Mouse (Mus musculus) liver, embryonic 14.5 days (tissue): Measurements from ENCODE around the gene Shank1. TPM values are rescaled to one million over a fixed set of nuclear protein-coding genes. Genes with fewer than 3 reads are reported as not detected.

Experiments
- ATAC-seq: fragments of 200-750 bp; cut with Nextera tagmentation; 2 replicates; pipeline ENCODE4 v1.8.0; 2017; ENCODE audit warnings: moderate number of reproducible peaks, mild to moderate bottlenecking, moderate library complexity; ENCODE audit not compliant: insufficient read depth
- DNase-seq, 3 experiments: peaks; one replicate each; pipeline ENCODE4 v3.0.0-alpha.2; 2012 to 2013; ENCODE audit warnings: low read depth in 3 of 3, low spot score in 3 of 3
- H3K27ac ChIP-seq: fragments of 300-500 bp; sonication (generic); 2 replicates; pipeline ENCODE4 v1.5.1; 2014; ENCODE audit warnings: moderate library complexity, mild to moderate bottlenecking, control low read depth, inconsistent platforms
- H3K27me3 ChIP-seq: fragments of 300-500 bp; sonication (generic); 2 replicates; pipeline ENCODE4 v1.6.1; 2014; ENCODE audit warnings: mild to moderate bottlenecking, low read length, moderate library complexity; ENCODE audit not compliant: control insufficient read depth, insufficient read depth
- H3K36me3 ChIP-seq: fragments of 300-500 bp; sonication (generic); replicated peaks from 2 replicates; pipeline ENCODE4 v1.6.1; 2014; ENCODE audit warnings: low read depth; ENCODE audit not compliant: control insufficient read depth, insufficient read depth
- H3K4me1 ChIP-seq, 2 experiments: fragments of 200-500 bp in 1 of 2; fragments of 300-500 bp in 1 of 2; sonication (generic) in 1 of 2; replicated peaks; 2 replicates each; pipeline ENCODE4 v1.6.1; 2012 to 2014; ENCODE audit warnings: antibody characterized with exemption in 1 of 2, inconsistent platforms in 1 of 2, low read length in 1 of 2; ENCODE audit not compliant: control insufficient read depth in 2 of 2, insufficient read depth in 2 of 2
- H3K4me2 ChIP-seq: fragments of 300-500 bp; sonication (generic); 2 replicates; pipeline ENCODE4 v1.6.1; 2014; ENCODE audit warnings: low read depth, mild to moderate bottlenecking, control low read depth, moderate library complexity
- H3K4me3 ChIP-seq, 2 experiments: fragments of 200-500 bp in 1 of 2; fragments of 300-500 bp in 1 of 2; sonication (generic) in 1 of 2; 2 replicates each; pipeline ENCODE4 v1.5.1; 2012 to 2014; ENCODE audit warnings: low read depth in 2 of 2, low read length in 2 of 2, mild to moderate bottlenecking in 2 of 2, control low read depth in 1 of 2, inconsistent platforms in 1 of 2, moderate library complexity in 1 of 2; ENCODE audit not compliant: insufficient read depth in 1 of 2
- H3K9ac ChIP-seq: fragments of 300-500 bp; sonication (generic); replicated peaks from 2 replicates; pipeline ENCODE4 v1.6.1; 2014; ENCODE audit warnings: mild to moderate bottlenecking, control low read depth, moderate library complexity
- H3K9me3 ChIP-seq: fragments of 300-500 bp; sonication (generic); 2 replicates; pipeline ENCODE4 v1.6.1; 2016; ENCODE audit warnings: low read length, mixed read lengths; ENCODE audit not compliant: control insufficient read depth
- CTCF ChIP-seq: IDR thresholded peaks from 2 replicates; pipeline ENCODE4 v1.5.1; 2016; ENCODE audit warnings: antibody characterized with exemption, low read depth, control low read depth
- EP300 ChIP-seq: IDR thresholded peaks from 2 replicates; pipeline ENCODE4 v1.6.1; 2016; ENCODE audit warnings: antibody characterized with exemption, low read depth
- WGBS: fragments of 180-500 bp; shearing (Covaris S2); extraction: QIAGEN DNeasy Blood & Tissue Kit; methylation state at CpG from one replicate; pipeline ENCODE4 v1.1.7; 2014; ENCODE audit not compliant: insufficient replicate concordance; 5-methylcytosine and 5-hydroxymethylcytosine counted together
- polyA plus RNA-seq, 2 experiments: library from polyadenylated mRNA; depleted of rRNA in 1 of 2; stranded (reverse) in 1 of 2; unstranded in 1 of 2; fragments of >200 nt; fragmentation: Nextera tagmentation in 1 of 2; extraction: Ambion mirVana in 1 of 2; gene quantifications; 2 replicates each; pipeline versions ENCODE4 v1.2.1 to v1.2.3; 2012 to 2014

The Shank1 gene
- polyA plus RNA-seq, 2 experiments = 0.04 TPM; not detected in 1

GRCm38 (mm10) chr7:44382541-44382940 is 72.5 kb downstream of the Shank1 start:
- Histone ChIP-seq H3K27ac (no peak overlapping the region), H3K27me3 (peaks cover 16% of the 10 kb centered on the region), H3K36me3 (no peaks in the 10 kb centered on the region), H3K9ac (no peak overlapping the region), H3K4me2 (no peak overlapping the region), H3K4me1 (no peaks in the 10 kb centered on the region), H3K9me3 (no peaks in the 10 kb centered on the region), H3K4me3 (no peak overlapping the region)
- WGBS = 65% methylated on average over 12 of the region's 12 CpGs
- DNase-seq (no peak), ATAC-seq (no peak)
- TF ChIP-seq EP300 (no peak), CTCF (no peak)

DNA sequence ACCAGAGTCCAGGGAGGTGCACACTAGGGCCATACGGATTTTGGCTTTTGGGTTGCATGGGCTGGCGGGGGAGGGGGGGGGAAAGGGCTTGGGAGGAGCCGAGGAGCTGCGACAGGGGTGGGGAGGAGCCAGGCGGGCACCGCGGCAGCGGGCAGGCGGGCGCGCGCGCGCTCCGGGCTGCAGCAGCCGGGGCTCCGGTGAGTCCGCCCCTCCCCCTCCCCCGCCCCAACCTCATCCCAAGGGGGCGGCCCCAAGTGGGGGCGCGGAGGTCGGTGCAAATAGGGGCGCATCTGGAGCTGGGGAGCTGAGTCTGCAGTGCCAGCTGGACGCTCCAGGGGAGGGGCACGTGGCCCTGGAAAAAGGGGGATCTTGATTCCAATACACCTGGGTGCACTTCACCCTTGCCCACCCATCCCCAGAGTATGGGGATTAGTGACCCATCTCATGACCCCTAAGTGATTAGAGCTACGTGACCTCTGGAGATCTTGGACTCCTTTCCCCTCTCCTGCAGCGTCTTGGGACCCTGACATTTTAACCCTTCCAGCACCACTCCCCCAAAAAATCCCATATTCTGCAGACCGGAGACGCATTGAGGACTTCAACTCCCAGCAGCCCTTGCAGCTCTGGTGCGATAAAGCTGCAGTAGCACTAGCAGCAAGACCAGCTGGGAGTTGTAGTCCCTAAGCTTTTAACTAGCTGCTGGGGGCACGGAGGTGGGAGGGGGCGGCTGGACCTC is 74.1 kb downstream of the Shank1 start, which contains the start of gene Syt3:
Gene Syt3 (plus strand): TSS at position 123 of the 736 bp plus-strand sequence.
- TF ChIP-seq CTCF = no peak
- no peak for TF ChIP-seq EP300

GRCm38 (mm10) chr7:44384716-44385059 is 74.6 kb downstream of the Shank1 start:
- peak overlapping the region; percentile 50 for H3K4me2 ChIP-seq
- H3K4me1 ChIP-seq = no peaks in the 10 kb centered on the region
- no peaks in the 10 kb centered on the region for H3K36me3 ChIP-seq
- 2% methylated on average over 17 of the region's 17 CpGs for WGBS
- H3K9ac ChIP-seq = no peak overlapping the region
- H3K27me3 ChIP-seq = peaks cover 16% of the 10 kb centered on the region
- no peak for ATAC-seq
- TF ChIP-seq EP300 (no peak), CTCF (no peak)
- no peak for DNase-seq
- H3K9me3 ChIP-seq = no peaks in the 10 kb centered on the region
- no peak overlapping the region for H3K27ac ChIP-seq
- H3K4me3 ChIP-seq = peak overlapping the region in 1 of 2 experiments; percentile 16; a peak in 1 of 4 replicates

More for the DNA sequence above, 74.1 kb downstream of the Shank1 start, which contains the start of gene Syt3:
- Histone ChIP-seq H3K27ac (no peak within 1 kb of the TSS), H3K36me3 (no peaks in the 10 kb centered on the region), H3K4me1 (no peaks in the 10 kb centered on the region), H3K9me3 (no peaks in the 10 kb centered on the region), H3K27me3 (peaks cover 16% of the 10 kb centered on the region), H3K9ac (no peak within 1 kb of the TSS), H3K4me2 (peak within 1 kb of the TSS; percentile 50), H3K4me3 (peak within 1 kb of the TSS; percentile 21 to 39)
- no peak for ATAC-seq
- WGBS = 2% methylated on average over 28 of the region's 33 CpGs
- no peak for DNase-seq

DNA sequence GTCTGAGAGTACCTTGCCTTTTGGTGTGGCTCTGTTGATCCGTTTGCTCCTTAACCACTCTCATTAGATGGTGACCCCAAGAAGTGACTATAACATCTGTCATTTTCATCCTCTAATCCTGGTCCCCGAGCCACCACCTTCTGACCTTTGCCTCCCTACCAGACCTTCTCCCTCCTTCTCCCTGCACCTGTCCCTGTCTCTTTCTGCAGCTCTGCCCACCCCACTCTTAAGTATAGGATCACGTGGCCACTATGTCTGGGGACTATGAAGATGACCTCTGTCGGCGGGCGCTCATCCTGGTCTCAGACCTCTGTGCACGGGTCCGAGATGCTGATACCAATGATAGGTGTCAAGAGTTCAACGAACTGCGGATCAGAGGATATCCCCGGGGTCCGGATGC is 75.7 kb downstream of the Shank1 start, which contains the start of gene 1700008O03Rik:
Gene 1700008O03Rik (minus strand): TSS at position 101 of the 400 bp plus-strand sequence.
- no peaks in the 10 kb centered on the region for H3K9me3 ChIP-seq
- no peak within 1 kb of the TSS for H3K27ac ChIP-seq
- no peaks in the 10 kb centered on the region for H3K4me1 ChIP-seq
- H3K4me3 ChIP-seq = peak within 1 kb of the TSS in 1 of 2 experiments; percentile 16; a peak in 1 of 4 replicates
- ATAC-seq (no peak), DNase-seq (no peak)
- 59% methylated on average over 12 of the region's 12 CpGs for WGBS
- peaks cover 16% of the 10 kb centered on the region for H3K27me3 ChIP-seq
- no peak within 1 kb of the TSS for H3K9ac ChIP-seq
- H3K4me2 ChIP-seq = peak within 1 kb of the TSS; percentile 50
- no peak for TF ChIP-seq CTCF
- TF ChIP-seq EP300 = no peak
- no peaks in the 10 kb centered on the region for H3K36me3 ChIP-seq

- TF ChIP-seq CTCF = no peak
- no peak for TF ChIP-seq EP300
- H3K9ac ChIP-seq = no peak overlapping the region
- H3K36me3 ChIP-seq = no peaks in the 10 kb centered on the region
- no peaks in the 10 kb centered on the region; the same call in 1 of the 2 replicates for H3K27me3 ChIP-seq
- DNase-seq (no peak), ATAC-seq (no peak)
- H3K4me3 ChIP-seq = no peak overlapping the region
- H3K9me3 ChIP-seq = no peaks in the 10 kb centered on the region
- no peak overlapping the region for H3K27ac ChIP-seq
- H3K4me1 ChIP-seq = no peaks in the 10 kb centered on the region
- no peak overlapping the region for H3K4me2 ChIP-seq
- 62% methylated on average over 4 of the region's 4 CpGs for WGBS
Observed at GRCm38 (mm10) chr7:44391831-44392230, 81.8 kb downstream of the Shank1 start.
